ENCODE assay signal across 12 mouse cellular contexts in the genomic region with DNA sequence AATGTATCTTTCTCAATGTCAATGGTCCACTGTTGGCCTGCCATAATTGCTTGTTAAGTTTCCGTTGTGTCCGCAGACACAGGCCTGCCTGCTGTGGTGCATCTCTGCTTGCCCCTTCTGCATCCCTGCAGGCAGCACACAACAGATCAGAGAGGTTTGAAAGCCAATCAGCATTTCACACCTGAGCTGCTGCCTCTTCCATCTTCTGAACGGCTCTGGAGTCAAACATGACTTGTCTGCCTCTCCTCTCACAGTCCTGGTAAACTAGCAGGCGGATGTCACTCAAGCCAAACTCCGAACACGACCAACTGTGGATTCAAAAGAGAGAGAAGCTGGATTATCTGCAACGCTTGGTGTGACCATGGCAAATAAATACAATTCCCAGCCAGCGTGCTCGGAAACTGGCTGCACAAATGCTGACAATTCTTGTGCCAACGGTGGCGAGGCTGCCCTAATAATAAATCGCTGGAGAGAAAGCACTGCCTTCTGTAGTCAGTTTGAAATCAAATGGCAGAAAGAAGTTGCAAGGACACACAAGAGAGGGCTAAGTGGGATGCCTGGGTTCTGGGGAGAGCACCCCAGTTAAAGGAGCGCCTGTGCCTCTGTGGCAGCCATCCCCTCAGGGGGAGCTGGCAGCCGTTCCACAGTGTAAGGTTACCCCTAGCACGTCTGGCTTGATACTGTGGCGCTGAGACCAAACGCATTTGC. TPM values are rescaled to one million over a fixed set of nuclear protein-coding genes. Genes with fewer than 3 reads are reported as not detected.
A peak's percentile ranks its signal among the peaks of the same experiment; 100 is the strongest.
DNase-seq lines count a peak whose midpoint lies in the region; ATAC-seq and TF ChIP-seq lines count a peak whose summit lies in the region.
"Had no signal": no experiment of that assay in that cellular context is flagged by ENCODE, and none has a peak within 500 bp of the region (broad histone marks: within the 10 kb centered on the region; RNA-seq: fewer than 3 reads in every experiment).

No protein-coding gene starts in this region.

- H3K27me3 ChIP-seq in liver, adult 2 months (ENCODE audit: control insufficient read depth, insufficient read depth, low read length), result no peaks in the 10 kb centered on the region
- no peaks in the 10 kb centered on the region for H3K27me3 ChIP-seq in liver, embryonic 11.5 days (replicated peaks; ENCODE audit: control insufficient read depth, insufficient read depth, low read length)
- H3K27me3 ChIP-seq in hindbrain, embryonic 15.5 days, result no peaks in the 10 kb centered on the region
- no peaks in the 10 kb centered on the region for H3K27me3 ChIP-seq in neural tube, embryonic 13.5 days
- H3K27me3 ChIP-seq: embryonic facial prominence, embryonic 13.5 days; liver, embryonic 13.5 days had no signal

- H3K9ac ChIP-seq in liver, adult 2 months (ENCODE audit: low read depth, low read length), result peak overlapping the region; percentile 4; the same call in 1 of the 2 replicates
- no peak overlapping the region for H3K9ac ChIP-seq in liver, embryonic 11.5 days (ENCODE audit: low read depth, low read length)
- no peak overlapping the region for H3K9ac ChIP-seq in hindbrain, embryonic 15.5 days
- H3K9ac ChIP-seq in neural tube, embryonic 13.5 days, result no peak overlapping the region
- H3K9ac ChIP-seq: liver, embryonic 13.5 days had no signal

- peaks cover 4% of the 10 kb centered on the region; the same call in 1 of the 2 replicates for H3K36me3 ChIP-seq in liver, adult 2 months (ENCODE audit: control insufficient read depth, insufficient read depth, low read length)
- no peaks in the 10 kb centered on the region for H3K36me3 ChIP-seq in liver, embryonic 11.5 days (ENCODE audit: control insufficient read depth, insufficient read depth, low read length)
- H3K36me3 ChIP-seq in hindbrain, embryonic 15.5 days, result no peaks in the 10 kb centered on the region
- H3K36me3 ChIP-seq in neural tube, embryonic 13.5 days, result peaks cover 12% of the 10 kb centered on the region; the same call in 1 of the 2 replicates

- DNase-seq in liver, adult 2 months (ENCODE audit: extremely low read depth, low read depth, low spot score), result peak; percentile 71
- no peak for DNase-seq in liver, embryonic 11.5 days (ENCODE audit: low spot score)
- peak; percentile 63 to 72 for DNase-seq in cerebellum, postnatal 36 days
- DNase-seq in urinary bladder, postnatal 25 days (ENCODE audit: low spot score), result no peak
- DNase-seq in natural killer cell, adult 2 months (ENCODE audit: low spot score in 2 of 2), result no peak
- DNase-seq: adrenal gland, postnatal 14 days; liver, embryonic 13.5 days had no signal

- H3K4me2 ChIP-seq in liver, embryonic 11.5 days, result no peak overlapping the region
- peak overlapping the region; percentile 22 for H3K4me2 ChIP-seq in hindbrain, embryonic 15.5 days
- no peak overlapping the region for H3K4me2 ChIP-seq in neural tube, embryonic 13.5 days
- H3K4me2 ChIP-seq: embryonic facial prominence, embryonic 13.5 days had no signal

- H3K27ac ChIP-seq in liver, adult 2 months (replicated peaks; ENCODE audit: insufficient read depth, low read depth, low read length), result peak overlapping the region; percentile 60
- no peak overlapping the region for H3K27ac ChIP-seq in liver, embryonic 11.5 days (ENCODE audit: low read depth, low read length)
- peak overlapping the region; percentile 52 for H3K27ac ChIP-seq in hindbrain, embryonic 15.5 days (replicated peaks)
- H3K27ac ChIP-seq in neural tube, embryonic 13.5 days (replicated peaks), result peak overlapping the region; percentile 62; the same call in 1 of the 2 replicates
- H3K27ac ChIP-seq: embryonic facial prominence, embryonic 13.5 days had no signal

- peaks cover 4% of the 10 kb centered on the region; the same call in 1 of the 2 replicates for H3K79me2 ChIP-seq in liver, adult 2 months (ENCODE audit: control insufficient read depth, insufficient read depth, low read length)

- H3K4me1 ChIP-seq in liver, adult 2 months (ENCODE audit: control insufficient read depth, insufficient read depth, low read length), result peaks cover 36% of the 10 kb centered on the region
- peaks cover 25% of the 10 kb centered on the region for H3K4me1 ChIP-seq in liver, embryonic 11.5 days (replicated peaks; ENCODE audit: control insufficient read depth, insufficient read depth, low read length)
- H3K4me1 ChIP-seq in hindbrain, embryonic 15.5 days (replicated peaks), result peaks cover 27% of the 10 kb centered on the region
- H3K4me1 ChIP-seq in neural tube, embryonic 13.5 days (replicated peaks), result peaks cover 28% of the 10 kb centered on the region

- 52% methylated on average over 17 of the region's 17 CpGs for WGBS in liver, adult 2 months
- 79% methylated on average over 17 of the region's 17 CpGs for WGBS in liver, embryonic 11.5 days
- WGBS in hindbrain, embryonic 15.5 days, result 51% methylated on average over 17 of the region's 17 CpGs
- 54% methylated on average over 17 of the region's 17 CpGs for WGBS in neural tube, embryonic 13.5 days

- no peak overlapping the region for H3K4me3 ChIP-seq in liver, adult 2 months (ENCODE audit: insufficient read depth, low read depth, low read length)
- no peak overlapping the region for H3K4me3 ChIP-seq in liver, embryonic 11.5 days (ENCODE audit: low read depth, low read length)
- H3K4me3 ChIP-seq in hindbrain, embryonic 15.5 days, result no peak overlapping the region
- H3K4me3 ChIP-seq in neural tube, embryonic 13.5 days, result no peak overlapping the region
- H3K4me3 ChIP-seq: embryonic facial prominence, embryonic 13.5 days; liver, embryonic 13.5 days had no signal

- H3K9me3 ChIP-seq in liver, embryonic 11.5 days (ENCODE audit: control insufficient read depth, low read length), result no peaks in the 10 kb centered on the region
- H3K9me3 ChIP-seq in hindbrain, embryonic 15.5 days, result no peaks in the 10 kb centered on the region; the same call in 1 of the 2 replicates
- no peaks in the 10 kb centered on the region for H3K9me3 ChIP-seq in neural tube, embryonic 13.5 days
- H3K9me3 ChIP-seq: embryonic facial prominence, embryonic 13.5 days; G1E; liver, embryonic 13.5 days had no signal

- no peak for TF ChIP-seq CTCF in liver, adult 2 months (IDR thresholded peaks at IDR 0.05; ENCODE audit: low read depth, low read length)

- no peak for ATAC-seq in liver, embryonic 11.5 days (replicated peaks; ENCODE audit: low FRiP score)
- 0 out of 2 replicates have a peak, but pooled peaks have one; percentile 65 for ATAC-seq in hindbrain, embryonic 15.5 days (ENCODE audit: low FRiP score, low read depth)
- ATAC-seq in neural tube, embryonic 13.5 days (ENCODE audit: low read depth), result peak; percentile 82
- ATAC-seq in CD4-positive, CD25-positive, alpha-beta regulatory T cell, adult 4 months, result no peak

- TF ChIP-seq POLR2A in liver, adult 2 months (IDR thresholded peaks at IDR 0.05; ENCODE audit: extremely low read depth, insufficient read depth, low read length), result no peak

RNA-seq across cellular contexts. Expression of a gene that starts 49.6 kb away (rescaled TPM):
- total RNA-seq in liver, adult 2 months (2014; rRNA removed), result 43.3 and 46.7 TPM in 2 replicates
- 4.9 and 6.3 TPM in 2 replicates for polyA plus RNA-seq in liver, adult 2 months (2012; rRNA removed)
- 7.5 and 9.7 TPM in 2 replicates for polyA plus RNA-seq in liver, embryonic 11.5 days (2014; fragmentation: Nextera tagmentation; extraction: Ambion mirVana)
- polyA plus RNA-seq in hindbrain, embryonic 15.5 days (2015; fragmentation: Nextera tagmentation; extraction: Ambion mirVana), result 7.1 and 7.8 TPM in 2 replicates
- 5.9 and 7.0 TPM in 2 replicates for polyA plus RNA-seq in neural tube, embryonic 13.5 days (2015; fragmentation: Nextera tagmentation; extraction: Ambion mirVana)
- under 1 TPM; 0.51 to 0.58 TPM for polyA plus RNA-seq in CD4-positive, CD25-positive, alpha-beta regulatory T cell, adult 4 months (2017; shearing (Covaris generic))

Comparison
In these comparisons a context has a peak if more than half of its experiments do, and no peak if none do; other contexts are left out.
1. DNase-seq: peak in liver, adult 2 months (single experiment) and cerebellum, postnatal 36 days (2 of 2); none in liver, embryonic 11.5 days (single experiment), urinary bladder, postnatal 25 days (single experiment) and natural killer cell, adult 2 months (0 of 2).
2. ATAC-seq: peak in hindbrain, embryonic 15.5 days (single experiment) and neural tube, embryonic 13.5 days (single experiment); none in liver, embryonic 11.5 days (single experiment) and CD4-positive, CD25-positive, alpha-beta regulatory T cell, adult 4 months (single experiment).